Mouse (Mus musculus): ENCODE results near the gene M6pr.

GRCm38 (mm10) chr6:122302121-122302520, 6.4 kb upstream of the M6pr start:
- TF ChIP-seq CTCF (IDR thresholded peaks at IDR 0.05; ENCODE audit: low read depth, low read length) (no peak), POLR2A (IDR thresholded peaks at IDR 0.05; ENCODE audit: extremely low read depth, insufficient read depth, low read length) (no peak)

Data from liver, adult 2 months (tissue).